Mouse (Mus musculus) megakaryocyte, embryonic 14.5 days (primary cell): ENCODE data around the gene Ndufs1.

Source experiments
- FLI1 ChIP-seq: IDR thresholded peaks from 2 replicates; pipeline ENCODE4 v1.6.1; 2012; ENCODE audit warnings: low read length, inconsistent platforms, mixed read lengths
- GATA1 ChIP-seq: IDR thresholded peaks from 3 replicates; pipeline ENCODE4 v1.6.1; 2012; ENCODE audit warnings: mixed read lengths, low read length, inconsistent platforms, borderline replicate concordance

DNA sequence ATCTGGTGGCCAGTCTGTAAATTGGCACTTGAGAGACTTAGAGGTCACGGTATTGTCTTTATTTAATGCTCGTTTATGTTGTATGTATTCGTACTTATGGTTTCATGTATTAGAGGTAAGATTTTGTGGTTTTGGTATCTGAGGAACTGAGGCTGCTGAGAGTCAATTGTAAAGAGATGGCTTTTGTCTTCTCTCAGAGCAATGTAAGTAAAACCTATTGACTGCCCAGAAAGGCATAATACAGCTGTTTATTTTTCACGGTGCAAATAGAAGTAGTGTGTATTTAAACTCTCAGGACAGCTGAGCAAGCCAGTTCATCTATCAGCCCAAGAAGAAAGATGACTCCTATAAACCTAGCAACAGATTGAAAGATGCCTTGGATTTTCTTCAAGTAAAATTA lies 61.5 kb downstream of the Ndufs1 start:
- TF ChIP-seq GATA1 = no peak
- TF ChIP-seq FLI1 = no peak
